Mouse (Mus musculus): ENCODE measurements around the gene Kcnk5.

DNA sequence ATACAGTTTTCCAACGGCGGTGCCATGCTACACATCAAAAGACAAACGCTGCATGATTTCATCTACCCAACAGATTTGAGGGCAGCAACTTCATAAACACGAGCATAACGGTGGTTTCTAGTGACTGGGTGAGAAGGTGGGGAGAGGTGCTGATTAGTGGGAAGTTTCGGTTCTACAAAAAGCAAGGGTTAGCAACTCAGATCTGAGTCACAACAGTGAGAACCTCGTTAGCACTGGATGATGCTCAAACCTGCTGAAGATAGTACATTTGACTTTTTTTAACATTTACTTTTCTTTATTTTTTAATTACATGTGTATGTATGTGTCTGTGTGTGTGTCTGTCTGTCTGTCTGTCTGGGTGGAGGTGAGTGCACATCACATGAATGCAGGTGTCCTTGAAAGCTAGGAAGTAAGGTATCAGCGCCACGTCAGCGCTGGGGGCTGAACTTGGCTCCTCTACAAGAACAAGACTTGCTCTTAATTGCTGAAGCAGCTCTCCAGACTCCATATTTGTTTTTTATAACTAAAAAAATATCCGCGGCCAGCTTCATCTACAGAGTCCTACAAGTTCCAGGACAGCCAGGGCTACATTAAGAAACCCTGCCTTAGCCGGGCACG, 7.6 kb downstream of the Kcnk5 start:
- TF ChIP-seq CTCF (IDR thresholded peaks at IDR 0.05; ENCODE audit: low read depth) (no peak), EP300 (IDR thresholded peaks at IDR 0.05; ENCODE audit: low read depth) (no peak)

All from liver, postnatal 0 days (tissue).